Mouse (Mus musculus): ENCODE data around the gene Abca7. TPM values are rescaled to one million over a fixed set of nuclear protein-coding genes. Genes with fewer than 3 reads are reported as not detected.

Abca7 gene
- polyA plus RNA-seq, 1 experiment from 2014 or later, result 2.6 TPM

GRCm38 (mm10) chr10:79964727-79965126 is 31.6 kb upstream of the Abca7 start:
- ATAC-seq (replicated peaks; ENCODE audit: low FRiP score, low read depth), result no peak
- no peaks in the 10 kb centered on the region for H3K27me3 ChIP-seq (ENCODE audit: insufficient read depth, low read length)
- whole genome bisulfite sequencing, result 96% methylated on average over 7 of the region's 7 CpGs
- H3K4me1 ChIP-seq (replicated peaks; ENCODE audit: insufficient read depth, low read length), result peaks cover 9% of the 10 kb centered on the region
- no peak overlapping the region for H3K9ac ChIP-seq (ENCODE audit: low read depth, low read length)
- no peak for DNase-seq (ENCODE audit: low spot score)
- H3K36me3 ChIP-seq (ENCODE audit: insufficient read depth, low read length), result peaks cover 46% of the 10 kb centered on the region
- no peak overlapping the region for H3K27ac ChIP-seq
- no peak overlapping the region for H3K4me2 ChIP-seq (ENCODE audit: low read length)
- no peaks in the 10 kb centered on the region for H3K9me3 ChIP-seq (replicated peaks; ENCODE audit: low read length)
- H3K4me3 ChIP-seq (replicated peaks; ENCODE audit: low read depth, low read length), result no peak overlapping the region
- no peak for TF ChIP-seq CTCF (IDR thresholded peaks at IDR 0.05; ENCODE audit: low read depth)

GRCm38 (mm10) chr10:79965325-79965724 is 31.0 kb upstream of the Abca7 start:
- WGBS, result 91% methylated on average over 5 of the region's 5 CpGs
- Histone ChIP-seq H3K9me3 (replicated peaks; ENCODE audit: low read length) (no peaks in the 10 kb centered on the region), H3K4me3 (replicated peaks; ENCODE audit: low read depth, low read length) (no peak overlapping the region), H3K9ac (ENCODE audit: low read depth, low read length) (no peak overlapping the region), H3K27me3 (ENCODE audit: insufficient read depth, low read length) (no peaks in the 10 kb centered on the region), H3K4me2 (ENCODE audit: low read length) (no peak overlapping the region), H3K27ac (no peak overlapping the region), H3K4me1 (replicated peaks; ENCODE audit: insufficient read depth, low read length) (peaks cover 9% of the 10 kb centered on the region), H3K36me3 (ENCODE audit: insufficient read depth, low read length) (peaks cover 46% of the 10 kb centered on the region)
- no peak for DNase-seq (ENCODE audit: low spot score)
- no peak for TF ChIP-seq CTCF (IDR thresholded peaks at IDR 0.05; ENCODE audit: low read depth)
- no peak for ATAC-seq (replicated peaks; ENCODE audit: low FRiP score, low read depth)

GRCm38 (mm10) chr10:79966886-79967400 is 29.4 kb upstream of the Abca7 start:
- H3K9ac ChIP-seq (ENCODE audit: low read depth, low read length), result no peak overlapping the region
- H3K27ac ChIP-seq, result no peak overlapping the region
- no peak for TF ChIP-seq CTCF (IDR thresholded peaks at IDR 0.05; ENCODE audit: low read depth)
- no peaks in the 10 kb centered on the region for H3K9me3 ChIP-seq (replicated peaks; ENCODE audit: low read length)
- H3K36me3 ChIP-seq (ENCODE audit: insufficient read depth, low read length), result peaks cover 46% of the 10 kb centered on the region
- H3K27me3 ChIP-seq (ENCODE audit: insufficient read depth, low read length), result no peaks in the 10 kb centered on the region
- H3K4me3 ChIP-seq (replicated peaks; ENCODE audit: low read depth, low read length), result no peak overlapping the region
- ATAC-seq (replicated peaks; ENCODE audit: low FRiP score, low read depth) (peak; percentile 52), DNase-seq (ENCODE audit: low spot score) (no peak)
- WGBS, result 82% methylated on average over 5 of the region's 5 CpGs
- H3K4me1 ChIP-seq (replicated peaks; ENCODE audit: insufficient read depth, low read length), result peaks cover 14% of the 10 kb centered on the region
- H3K4me2 ChIP-seq (ENCODE audit: low read length), result no peak overlapping the region

- Histone ChIP-seq H3K36me3 (ENCODE audit: insufficient read depth, low read length) (peaks cover 39% of the 10 kb centered on the region), H3K4me1 (replicated peaks; ENCODE audit: insufficient read depth, low read length) (peaks cover 14% of the 10 kb centered on the region), H3K4me3 (replicated peaks; ENCODE audit: low read depth, low read length) (no peak overlapping the region), H3K9me3 (replicated peaks; ENCODE audit: low read length) (no peaks in the 10 kb centered on the region), H3K9ac (ENCODE audit: low read depth, low read length) (no peak overlapping the region), H3K27ac (no peak overlapping the region), H3K27me3 (ENCODE audit: insufficient read depth, low read length) (no peaks in the 10 kb centered on the region), H3K4me2 (ENCODE audit: low read length) (no peak overlapping the region)
- TF ChIP-seq CTCF (IDR thresholded peaks at IDR 0.05; ENCODE audit: low read depth), result no peak
- DNase-seq (ENCODE audit: low spot score) (no peak), ATAC-seq (replicated peaks; ENCODE audit: low FRiP score, low read depth) (no peak)
- 91% methylated on average over 1 of the region's 1 CpGs for WGBS
Measured at GRCm38 (mm10) chr10:79968181-79968580, 28.1 kb upstream of the Abca7 start.

GRCm38 (mm10) chr10:79969124-79969568 is 27.1 kb upstream of the Abca7 start:
- no peaks in the 10 kb centered on the region for H3K9me3 ChIP-seq (replicated peaks; ENCODE audit: low read length)
- no peak for ATAC-seq (replicated peaks; ENCODE audit: low FRiP score, low read depth)
- whole genome bisulfite sequencing, result 17% methylated on average over 3 of the region's 3 CpGs
- no peaks in the 10 kb centered on the region for H3K27me3 ChIP-seq (ENCODE audit: insufficient read depth, low read length)
- H3K9ac ChIP-seq (ENCODE audit: low read depth, low read length), result no peak overlapping the region
- H3K4me3 ChIP-seq (replicated peaks; ENCODE audit: low read depth, low read length), result no peak overlapping the region
- peaks cover 39% of the 10 kb centered on the region for H3K36me3 ChIP-seq (ENCODE audit: insufficient read depth, low read length)
- DNase-seq (ENCODE audit: low spot score), result peak; percentile 25
- no peak overlapping the region for H3K27ac ChIP-seq
- no peak; the same call in 1 of the 2 replicates for TF ChIP-seq CTCF (IDR thresholded peaks at IDR 0.05; ENCODE audit: low read depth)
- peaks cover 14% of the 10 kb centered on the region for H3K4me1 ChIP-seq (replicated peaks; ENCODE audit: insufficient read depth, low read length)
- H3K4me2 ChIP-seq (ENCODE audit: low read length), result no peak overlapping the region

GRCm38 (mm10) chr10:79970415-79971182 is 25.7 kb upstream of the Abca7 start, which contains the start of gene Grin3b:
Gene Grin3b (plus strand): TSS chr10:79970715.
- Histone ChIP-seq H3K27ac (no peak within 1 kb of the TSS), H3K4me1 (replicated peaks; ENCODE audit: insufficient read depth, low read length) (peaks cover 14% of the 10 kb centered on the region), H3K36me3 (ENCODE audit: insufficient read depth, low read length) (peaks cover 34% of the 10 kb centered on the region), H3K4me2 (ENCODE audit: low read length) (peak within 1 kb of the TSS; percentile 76), H3K9me3 (replicated peaks; ENCODE audit: low read length) (no peaks in the 10 kb centered on the region), H3K27me3 (ENCODE audit: insufficient read depth, low read length) (no peaks in the 10 kb centered on the region), H3K9ac (ENCODE audit: low read depth, low read length) (peak within 1 kb of the TSS; percentile 44), H3K4me3 (replicated peaks; ENCODE audit: low read depth, low read length) (peak within 1 kb of the TSS; percentile 38)
- no peak for DNase-seq (ENCODE audit: low spot score)
- TF ChIP-seq CTCF (IDR thresholded peaks at IDR 0.05; ENCODE audit: low read depth), result no peak
- ATAC-seq (replicated peaks; ENCODE audit: low FRiP score, low read depth), result no peak
- 7% methylated on average over 47 of the region's 47 CpGs for WGBS

Measured in kidney, postnatal 0 days (tissue).